Mouse (Mus musculus) hindbrain, embryonic 16.5 days (tissue): ENCODE measurements around the gene Gata1. TPM values are rescaled to one million over a fixed set of nuclear protein-coding genes. Genes with fewer than 3 reads are reported as not detected.

ENCODE experiments used
- ATAC-seq: fragments of 200-750 bp; cut with Nextera tagmentation; 2 replicates; pipeline ENCODE4 v1.8.0; 2017; ENCODE audit warnings: moderate TSS enrichment, moderate library complexity
- H3K27ac ChIP-seq: fragments of 300-500 bp; sonication (generic); 2 replicates; pipeline ENCODE4 v1.5.1; 2014; ENCODE audit warnings: low read depth, mild to moderate bottlenecking, control low read depth, low read length, moderate library complexity
- H3K27me3 ChIP-seq: fragments of 300-500 bp; sonication (generic); replicated peaks from 2 replicates; pipeline ENCODE4 v1.6.1; 2014; ENCODE audit warnings: low read length; ENCODE audit not compliant: control insufficient read depth, insufficient read depth
- H3K36me3 ChIP-seq: fragments of 300-500 bp; sonication (generic); 2 replicates; pipeline ENCODE4 v1.6.1; 2014; ENCODE audit warnings: mild to moderate bottlenecking, low read length, moderate library complexity, mixed read lengths; ENCODE audit not compliant: control insufficient read depth, insufficient read depth
- H3K4me1 ChIP-seq: fragments of 300-500 bp; sonication (generic); 2 replicates; pipeline ENCODE4 v1.6.1; 2014; ENCODE audit warnings: low read depth, low read length; ENCODE audit not compliant: control insufficient read depth, insufficient read depth
- H3K4me2 ChIP-seq: fragments of 300-500 bp; sonication (generic); 2 replicates; pipeline ENCODE4 v1.6.1; 2014; ENCODE audit warnings: mild to moderate bottlenecking, low read length, control low read depth, moderate library complexity
- H3K4me3 ChIP-seq: fragments of 300-500 bp; sonication (generic); 2 replicates; pipeline ENCODE4 v1.5.1; 2014; ENCODE audit warnings: mild to moderate bottlenecking, low read length, control low read depth, moderate library complexity
- H3K9ac ChIP-seq: fragments of 300-500 bp; sonication (generic); 2 replicates; pipeline ENCODE4 v1.6.1; 2014; ENCODE audit warnings: low read depth, mild to moderate bottlenecking, control low read depth, low read length, moderate library complexity
- H3K9me3 ChIP-seq: fragments of 300-500 bp; sonication (generic); 2 replicates; pipeline ENCODE4 v1.6.1; 2014; ENCODE audit warnings: mild to moderate bottlenecking, low read length, moderate library complexity; ENCODE audit not compliant: control insufficient read depth
- WGBS: fragments of 180-500 bp; shearing (Covaris S2); extraction: QIAGEN DNeasy Blood & Tissue Kit; methylation state at CpG from one replicate; pipeline ENCODE4 v1.1.7; 2014; 5-methylcytosine and 5-hydroxymethylcytosine counted together
- polyA plus RNA-seq: library from polyadenylated mRNA; unstranded; fragments of >200 nt; fragmentation: Nextera tagmentation; extraction: Ambion mirVana; gene quantifications from 2 replicates; pipeline ENCODE4 v1.2.1, GENCODE M21; 2015

Gata1 gene
- polyA plus RNA-seq, 1 experiment from 2014 or later, result 0.08 TPM

- H3K27ac ChIP-seq, result no peak overlapping the region
- no peaks in the 10 kb centered on the region for H3K27me3 ChIP-seq
- no peak for ATAC-seq
- H3K9me3 ChIP-seq, result no peaks in the 10 kb centered on the region
- H3K4me3 ChIP-seq, result no peak overlapping the region
- H3K4me1 ChIP-seq, result no peaks in the 10 kb centered on the region
- H3K36me3 ChIP-seq, result no peaks in the 10 kb centered on the region
- no peak overlapping the region for H3K9ac ChIP-seq
- no peak overlapping the region for H3K4me2 ChIP-seq
- 90% methylated on average over 3 of the region's 3 CpGs for WGBS
These were observed 9.0 kb downstream of the Gata1 start for GRCm38 (mm10) chrX:7968899-7969298.

GRCm38 (mm10) chrX:7968226-7968625 is 9.6 kb downstream of the Gata1 start:
- Histone ChIP-seq H3K27me3 (no peaks in the 10 kb centered on the region), H3K36me3 (no peaks in the 10 kb centered on the region), H3K27ac (no peak overlapping the region), H3K9ac (no peak overlapping the region), H3K4me3 (no peak overlapping the region), H3K4me1 (no peaks in the 10 kb centered on the region), H3K4me2 (no peak overlapping the region), H3K9me3 (no peaks in the 10 kb centered on the region)
- 86% methylated on average over 8 of the region's 8 CpGs for WGBS
- ATAC-seq, result no peak

GRCm38 (mm10) chrX:7967596-7968201 is 10.2 kb downstream of the Gata1 start:
- H3K9ac ChIP-seq, result no peak overlapping the region
- no peak overlapping the region for H3K27ac ChIP-seq
- no peaks in the 10 kb centered on the region for H3K36me3 ChIP-seq
- H3K4me3 ChIP-seq, result no peak overlapping the region
- no peaks in the 10 kb centered on the region for H3K4me1 ChIP-seq
- H3K4me2 ChIP-seq, result no peak overlapping the region
- no peaks in the 10 kb centered on the region for H3K9me3 ChIP-seq
- no peaks in the 10 kb centered on the region for H3K27me3 ChIP-seq
- ATAC-seq, result no peak
- 86% methylated on average over 6 of the region's 9 CpGs for WGBS

- Histone ChIP-seq H3K9ac (no peak overlapping the region), H3K9me3 (no peaks in the 10 kb centered on the region), H3K4me2 (no peak overlapping the region), H3K27me3 (no peaks in the 10 kb centered on the region), H3K4me1 (no peaks in the 10 kb centered on the region), H3K27ac (no peak overlapping the region), H3K4me3 (no peak overlapping the region), H3K36me3 (no peaks in the 10 kb centered on the region)
- no peak for ATAC-seq
- WGBS, result 81% methylated on average over 4 of the region's 4 CpGs
These were observed 11.7 kb downstream of the Gata1 start for GRCm38 (mm10) chrX:7966161-7966560.

GRCm38 (mm10) chrX:7963829-7964626 is 13.8 kb downstream of the Gata1 start:
- Histone ChIP-seq H3K9me3 (no peaks in the 10 kb centered on the region), H3K27ac (no peak overlapping the region), H3K27me3 (no peaks in the 10 kb centered on the region), H3K4me2 (no peak overlapping the region), H3K36me3 (no peaks in the 10 kb centered on the region), H3K4me1 (no peaks in the 10 kb centered on the region), H3K4me3 (no peak overlapping the region), H3K9ac (no peak overlapping the region)
- ATAC-seq, result no peak
- WGBS, result 82% methylated on average over 7 of the region's 7 CpGs

GRCm38 (mm10) chrX:7958868-7959267 is 19.0 kb downstream of the Gata1 start:
- Histone ChIP-seq H3K4me2 (no peak overlapping the region), H3K36me3 (no peaks in the 10 kb centered on the region)
- no peak for ATAC-seq

GRCm38 (mm10) chrX:7950091-7950490 is 27.8 kb downstream of the Gata1 start:
- no peak for ATAC-seq
- 90% methylated on average over 7 of the region's 7 CpGs for WGBS

More at GRCm38 (mm10) chrX:7958868-7959267, 19.0 kb downstream of the Gata1 start:
- H3K4me3 ChIP-seq, result no peak overlapping the region
- no peak overlapping the region for H3K9ac ChIP-seq
- H3K4me1 ChIP-seq, result no peaks in the 10 kb centered on the region
- no peaks in the 10 kb centered on the region for H3K27me3 ChIP-seq
- WGBS, result 93% methylated on average over 9 of the region's 9 CpGs
- H3K27ac ChIP-seq, result no peak overlapping the region
- no peaks in the 10 kb centered on the region for H3K9me3 ChIP-seq

GRCm38 (mm10) chrX:7947900-7948492 is 29.9 kb downstream of the Gata1 start:
- Histone ChIP-seq H3K4me3 (peak overlapping the region; percentile 50), H3K27me3 (no peaks in the 10 kb centered on the region), H3K9me3 (no peaks in the 10 kb centered on the region), H3K27ac (peak overlapping the region; percentile 3; the same call in 1 of the 2 replicates), H3K4me2 (peak overlapping the region; percentile 40), H3K4me1 (no peaks in the 10 kb centered on the region), H3K9ac (peak overlapping the region; percentile 33), H3K36me3 (no peaks in the 10 kb centered on the region)
- WGBS, result 24% methylated on average over 38 of the region's 38 CpGs
- ATAC-seq, result peak; percentile 98

More at GRCm38 (mm10) chrX:7950091-7950490, 27.8 kb downstream of the Gata1 start:
- no peaks in the 10 kb centered on the region for H3K9me3 ChIP-seq
- H3K4me3 ChIP-seq, result no peak overlapping the region
- H3K27ac ChIP-seq, result no peak overlapping the region
- no peaks in the 10 kb centered on the region for H3K4me1 ChIP-seq
- H3K4me2 ChIP-seq, result no peak overlapping the region
- H3K36me3 ChIP-seq, result no peaks in the 10 kb centered on the region
- no peak overlapping the region for H3K9ac ChIP-seq
- no peaks in the 10 kb centered on the region for H3K27me3 ChIP-seq
